Mouse (Mus musculus): ENCODE measurements around the gene Lemd1. TPM values are rescaled to one million over a fixed set of nuclear protein-coding genes. Genes with fewer than 3 reads are reported as not detected.
"Not testable (repeated sequence)": the region's sequence is repeated elsewhere in the genome, so short reads cannot be mapped to it uniquely, and the experiment has no call there.

The Lemd1 gene
- total RNA-seq, 2 experiments from 2014 or later: 4.2 to 7.3 TPM

- DNase-seq (ENCODE audit: low spot score in 2 of 2); intact Hi-C loops (cut with DNase I): not testable (repeated sequence)
Observed at GRCm38 (mm10) chr1:132280636-132281035, 89.4 kb downstream of the Lemd1 start.

- intact Hi-C loops (cut with DNase I): no loop called here
- DNase-seq (ENCODE audit: low spot score in 2 of 2): no peak
Observed at GRCm38 (mm10) chr1:132281523-132282176, 90.4 kb downstream of the Lemd1 start.

- no peak for DNase-seq (ENCODE audit: low spot score in 2 of 2)
- intact Hi-C loops (cut with DNase I): no loop called here
Observed at GRCm38 (mm10) chr1:132282177-132282536, 90.9 kb downstream of the Lemd1 start.

- DNase-seq (ENCODE audit: low spot score in 2 of 2): no peak
- intact Hi-C loops (cut with DNase I): no loop called here
Observed at GRCm38 (mm10) chr1:132283018-132283417, 91.8 kb downstream of the Lemd1 start.

GRCm38 (mm10) chr1:132286735-132287134, 95.5 kb downstream of the Lemd1 start:
- DNase-seq (ENCODE audit: low spot score in 2 of 2): no peak
- intact Hi-C loops (cut with DNase I): no loop called here

- intact Hi-C loops (cut with DNase I): no loop called here
- DNase-seq (ENCODE audit: low spot score in 2 of 2): no peak
Observed at GRCm38 (mm10) chr1:132287445-132287844, 96.2 kb downstream of the Lemd1 start.

- intact Hi-C loops (cut with DNase I): no loop called here
- no peak for DNase-seq (ENCODE audit: low spot score in 2 of 2)
Observed at GRCm38 (mm10) chr1:132287991-132288451, 96.8 kb downstream of the Lemd1 start.

- intact Hi-C loops (cut with DNase I): no loop called here
- DNase-seq (ENCODE audit: low spot score in 2 of 2): peak in 1 of 2 experiments; percentile 27
Observed at GRCm38 (mm10) chr1:132289965-132290364, 98.7 kb downstream of the Lemd1 start.

- DNase-seq (ENCODE audit: low spot score in 2 of 2): no peak
- intact Hi-C loops (cut with DNase I): no loop called here
Observed at GRCm38 (mm10) chr1:132290921-132291675, 99.9 kb downstream of the Lemd1 start.

GRCm38 (mm10) chr1:132291706-132292105, 100.5 kb downstream of the Lemd1 start:
- intact Hi-C loops (cut with DNase I): no loop called here
- no peak for DNase-seq (ENCODE audit: low spot score in 2 of 2)

- no peak for DNase-seq (ENCODE audit: low spot score in 2 of 2)
- intact Hi-C loops (cut with DNase I): no loop called here
Observed at GRCm38 (mm10) chr1:132292318-132293129, 101.3 kb downstream of the Lemd1 start.

- no peak for DNase-seq (ENCODE audit: low spot score in 2 of 2)
- intact Hi-C loops (cut with DNase I): no loop called here
Observed at GRCm38 (mm10) chr1:132295506-132295905, 104.3 kb downstream of the Lemd1 start.

- intact Hi-C loops (cut with DNase I): no loop called here
- peak in 1 of 2 experiments; percentile 65 for DNase-seq (ENCODE audit: low spot score in 2 of 2)
Observed at GRCm38 (mm10) chr1:132296051-132296450, 104.8 kb downstream of the Lemd1 start.

GRCm38 (mm10) chr1:132298425-132298800, 107.2 kb downstream of the Lemd1 start, which contains the start of gene Klhdc8a:
Gene Klhdc8a (plus strand): TSS chr1:132298626.
- peak; percentile 52 to 59 for DNase-seq (ENCODE audit: low spot score in 2 of 2)
- intact Hi-C loops (cut with DNase I): no loop called here

- DNase-seq (ENCODE audit: low spot score in 2 of 2): peak in 1 of 2 experiments; percentile 48
- intact Hi-C loops (cut with DNase I): no loop called here
Observed at GRCm38 (mm10) chr1:132298801-132299464, 107.7 kb downstream of the Lemd1 start.

- no peak for DNase-seq (ENCODE audit: low spot score in 2 of 2)
Observed at GRCm38 (mm10) chr1:132299744-132300143, 108.5 kb downstream of the Lemd1 start.

GRCm38 (mm10) chr1:132301242-132301641, 110.0 kb downstream of the Lemd1 start:
- no peak for DNase-seq (ENCODE audit: low spot score in 2 of 2)
- intact Hi-C loops (cut with DNase I): no loop called here

More at GRCm38 (mm10) chr1:132299744-132300143, 108.5 kb downstream of the Lemd1 start:
- intact Hi-C loops (cut with DNase I): no loop called here

GRCm38 (mm10) chr1:132302341-132302866, 111.2 kb downstream of the Lemd1 start:
- intact Hi-C loops (cut with DNase I): no loop called here

GRCm38 (mm10) chr1:132304618-132305214, 113.5 kb downstream of the Lemd1 start:
- intact Hi-C loops (cut with DNase I): loop anchor here (5.0 kb wide), 2 partner anchors 67 to 147 kb away; no protein-coding TSS in a partner anchor
- DNase-seq (ENCODE audit: low spot score in 2 of 2): no peak

More at GRCm38 (mm10) chr1:132302341-132302866, 111.2 kb downstream of the Lemd1 start:
- DNase-seq (ENCODE audit: low spot score in 2 of 2): no peak

Data from left cerebral cortex, postnatal 25 days (tissue).